Mouse (Mus musculus): ENCODE measurements at regions not wholly inside any gene's neighbourhood (a gene's known extent, or its start where the extent isn't known, plus 50 kb on each side); places are given as distances from the start of the nearest gene placed in this dataset.

DNA sequence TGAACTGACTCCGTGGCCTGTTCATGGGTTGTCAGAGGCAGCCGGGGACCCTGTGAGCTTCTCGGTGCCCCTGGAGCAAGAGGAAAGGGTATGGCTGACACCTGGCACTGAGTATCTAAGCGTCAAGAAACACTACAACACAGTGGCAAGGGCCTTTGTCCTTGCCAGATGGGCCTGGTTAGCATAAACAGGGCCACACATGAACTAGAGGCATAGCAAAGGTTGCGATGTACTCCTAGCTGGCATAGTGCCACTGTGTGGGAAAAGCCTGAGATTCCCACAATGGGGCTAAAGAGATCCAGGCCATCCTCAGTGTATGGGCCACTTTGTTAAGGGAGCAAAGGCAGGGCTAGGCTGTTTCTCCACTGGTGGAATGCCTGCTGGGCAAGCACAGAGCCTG, 72.9 kb downstream of the 3100002H09Rik start:
- TF ChIP-seq CTCF (IDR thresholded peaks at IDR 0.05; ENCODE audit: insufficient read depth, low read length) (no peak), POLR2A (IDR thresholded peaks at IDR 0.05; ENCODE audit: borderline replicate concordance, extremely low read depth, low read depth, low read length) (no peak)

All from lung, adult 2 months (tissue).